Mouse (Mus musculus): ENCODE data around the gene Cip2a.

Cip2a gene

DNA sequence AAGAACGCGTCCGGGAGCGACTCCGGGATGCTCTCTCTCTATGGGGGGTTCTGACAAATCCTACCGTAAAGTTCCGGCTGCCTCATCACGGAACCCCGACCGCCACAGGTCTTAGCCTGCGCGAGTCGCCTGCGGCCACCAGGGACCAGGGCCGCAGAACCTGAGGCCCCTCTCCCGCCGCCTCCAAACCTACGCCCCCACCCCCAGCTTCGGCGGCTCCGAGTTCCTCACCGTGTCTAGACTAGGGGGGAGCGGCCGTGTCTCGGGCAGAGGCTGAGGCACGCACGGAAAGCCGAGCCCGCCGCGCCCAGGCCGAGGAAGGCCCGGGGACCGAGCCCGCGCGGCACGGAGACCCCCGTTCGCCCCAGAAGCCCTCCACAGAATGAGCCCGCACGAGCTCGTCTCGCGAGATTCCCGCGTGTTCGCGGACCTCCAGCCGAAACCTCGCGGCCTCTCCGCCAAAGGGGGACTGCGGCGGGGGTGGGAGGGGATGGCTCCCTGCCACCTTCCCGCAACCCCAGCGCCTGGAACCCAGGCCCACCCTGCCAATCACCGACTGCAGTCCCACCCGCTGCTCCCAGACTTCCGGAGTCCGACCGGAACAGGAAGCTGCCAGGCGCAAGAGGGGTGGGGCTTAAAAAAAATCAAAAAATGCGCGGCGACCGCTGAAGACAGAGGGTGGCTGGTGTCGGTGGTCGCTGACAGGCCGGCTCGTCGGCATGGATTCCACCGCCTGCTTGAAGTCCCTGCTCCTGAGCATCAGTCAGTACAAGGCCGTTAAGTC lies at the start of gene Cip2a, which contains the start of gene Dzip3:
Gene Cip2a (plus strand): TSS at position 627 of the 784 bp plus-strand sequence.
Gene Dzip3 (minus strand): TSS at position 607 of the 784 bp plus-strand sequence.
- peak; percentile 81 to 89 for DNase-seq (ENCODE audit: low spot score in 2 of 2)

DNA sequence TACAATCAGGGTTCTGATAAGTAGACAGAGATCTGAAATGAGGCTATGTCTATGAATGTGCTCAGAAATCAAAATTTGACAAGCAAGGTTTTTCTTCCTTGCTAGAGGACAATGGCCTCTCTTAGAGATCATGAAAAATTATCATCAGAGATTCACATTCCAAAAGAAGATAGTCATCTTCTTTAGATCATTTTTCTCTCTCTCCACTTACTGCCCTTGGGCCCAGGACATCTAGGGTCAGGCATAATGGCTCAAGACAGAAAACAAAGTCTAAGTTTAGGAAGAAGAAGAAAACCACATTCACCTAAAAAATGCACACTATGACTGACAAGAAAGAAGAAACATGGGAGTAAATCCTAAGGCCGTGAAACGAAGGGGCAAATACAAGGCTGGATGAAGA lies 21.0 kb upstream of the Cip2a start:
- DNase-seq (ENCODE audit: low spot score in 2 of 2) = no peak

DNA sequence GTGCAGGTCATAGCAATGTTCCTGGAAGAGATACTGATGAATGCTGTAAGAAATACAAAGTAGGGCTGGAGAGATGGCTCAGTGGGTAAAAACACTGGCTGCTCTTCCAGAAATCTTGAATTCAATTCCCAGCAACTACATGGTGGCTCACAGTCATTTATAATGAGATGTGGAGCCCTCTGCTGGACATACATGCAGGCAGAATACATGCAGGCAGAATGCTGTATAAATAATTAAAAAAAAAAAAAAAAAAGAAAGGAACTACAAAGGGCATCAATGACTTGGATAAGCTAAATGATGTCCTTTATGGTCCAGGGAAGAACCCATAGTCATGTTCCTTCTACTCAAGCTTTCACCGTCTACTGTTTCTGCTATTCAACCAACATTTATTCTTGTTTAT lies 20.4 kb upstream of the Cip2a start:
- DNase-seq (ENCODE audit: low spot score in 2 of 2) = peak in 1 of 2 experiments; percentile 20

DNA sequence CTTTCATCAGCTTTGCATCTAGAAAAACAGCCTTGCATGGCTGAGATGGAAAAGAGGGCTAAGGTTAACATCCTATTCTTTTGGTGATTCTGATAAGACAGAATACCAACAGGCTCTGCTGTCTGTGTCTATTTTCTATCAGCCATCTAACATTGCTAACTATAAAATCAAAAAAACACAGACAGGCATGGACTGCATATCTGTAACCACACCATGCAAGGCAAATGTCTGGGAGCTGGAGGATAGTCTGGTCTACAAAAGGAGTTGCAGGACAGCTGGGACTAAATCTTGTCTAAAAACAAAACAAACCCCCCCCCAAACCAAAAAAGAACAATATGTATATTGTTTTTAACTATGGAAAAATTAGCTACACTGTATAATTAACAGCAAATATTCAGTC lies 14.0 kb upstream of the Cip2a start:
- no peak for DNase-seq (ENCODE audit: low spot score in 2 of 2)

DNA sequence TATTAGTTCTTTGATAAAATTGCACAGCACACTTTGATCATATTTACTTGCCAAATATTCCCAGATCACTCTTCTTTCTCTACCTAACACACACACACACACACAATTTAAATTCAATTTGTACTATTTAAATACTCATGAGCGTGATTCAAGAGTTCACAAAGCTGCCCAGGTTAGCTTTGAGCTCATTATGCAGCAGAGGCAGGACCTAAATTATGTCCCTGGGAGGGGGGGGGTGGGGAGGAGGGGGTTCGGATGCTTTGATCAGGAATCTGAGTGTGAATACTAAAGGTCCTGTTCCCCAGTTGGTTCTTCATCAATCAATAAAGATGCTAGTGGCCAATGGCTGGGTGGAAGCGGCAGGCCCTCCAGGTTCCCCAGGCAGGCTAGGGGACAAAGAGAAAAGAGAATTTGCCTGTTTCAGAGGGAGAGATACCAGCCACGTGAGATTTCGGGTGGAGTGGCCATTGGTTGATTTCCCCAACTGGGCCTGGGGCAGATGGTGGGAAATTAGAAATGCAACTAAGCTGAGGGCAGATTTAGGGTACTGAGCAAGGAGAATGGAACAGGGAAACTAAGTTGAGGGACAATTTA lies 8.9 kb upstream of the Cip2a start:
- no peak for DNase-seq (ENCODE audit: low spot score in 2 of 2)

DNA sequence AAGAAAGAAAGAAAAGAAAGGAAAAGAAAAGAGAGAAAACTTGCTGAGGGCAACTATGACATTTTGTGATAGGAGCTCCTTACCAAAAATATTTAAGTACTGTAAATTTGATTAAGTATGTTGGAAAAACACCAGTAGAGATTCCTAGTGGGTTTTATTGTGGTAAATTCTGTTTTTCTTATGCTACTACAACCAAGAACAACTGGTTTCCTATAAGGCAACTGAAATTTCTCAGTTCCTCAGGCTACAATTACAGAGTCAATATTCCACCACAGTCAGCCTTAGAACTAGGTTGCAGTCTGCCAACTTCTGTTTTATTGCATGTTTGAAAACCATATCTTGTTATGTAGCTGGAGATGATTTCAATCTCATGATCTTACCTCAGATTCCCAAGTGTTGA lies 4.3 kb upstream of the Cip2a start:
- DNase-seq (ENCODE audit: low spot score in 2 of 2) = no peak

DNA sequence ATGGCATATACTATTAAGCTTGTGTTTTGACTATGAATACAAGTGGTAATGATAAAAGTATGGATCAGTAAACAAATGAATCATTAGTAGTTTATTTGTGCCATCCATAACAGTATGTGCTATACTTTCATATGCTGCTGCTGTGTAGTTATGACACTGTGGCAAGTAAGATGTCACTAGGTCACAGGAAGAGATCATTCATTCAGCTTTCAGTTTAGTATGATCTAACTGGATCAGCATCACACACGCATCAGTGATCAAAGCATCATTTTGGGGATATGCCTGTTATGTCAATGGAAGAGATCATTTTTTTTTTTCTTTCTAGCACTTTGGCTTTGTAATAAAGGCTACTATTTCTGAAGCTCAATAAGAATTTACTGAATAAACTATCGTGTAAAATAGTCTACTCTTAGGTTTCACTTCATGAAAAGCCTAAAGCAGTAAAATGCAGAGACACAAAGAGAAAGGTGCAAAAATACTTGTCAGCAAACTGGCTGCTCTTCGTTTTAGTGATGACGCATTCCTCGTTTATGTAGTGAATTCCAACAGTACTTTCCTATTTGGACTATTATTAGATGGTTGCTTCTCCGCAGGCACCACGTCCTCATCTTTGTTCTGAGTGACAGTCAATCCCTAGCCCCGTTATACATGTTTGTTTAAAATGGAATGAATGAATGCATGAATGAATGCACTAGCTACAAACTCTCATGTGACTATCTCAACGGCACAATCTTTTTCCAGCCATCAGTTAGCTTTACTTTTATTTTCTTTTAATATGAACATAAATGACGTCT lies 1.4 kb upstream of the Cip2a start:
- no peak for DNase-seq (ENCODE audit: low spot score in 2 of 2)

DNA sequence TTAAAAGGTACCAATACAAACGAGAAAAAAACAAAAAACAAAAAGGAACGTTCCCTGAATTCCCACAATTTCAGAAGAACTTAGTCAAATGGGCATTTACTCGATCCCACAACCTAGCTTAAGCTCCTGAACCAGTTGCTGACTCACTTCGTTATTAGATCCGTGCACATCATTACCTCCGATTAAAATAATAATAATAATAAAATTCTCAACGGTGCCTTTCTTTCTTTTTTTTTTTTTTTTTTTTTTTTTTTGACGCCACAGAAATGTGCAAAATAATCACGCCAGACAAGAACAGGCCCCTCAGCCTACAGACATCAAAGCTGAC lies 790 bp upstream of the Cip2a start:
- no peak for DNase-seq (ENCODE audit: low spot score in 2 of 2)

DNA sequence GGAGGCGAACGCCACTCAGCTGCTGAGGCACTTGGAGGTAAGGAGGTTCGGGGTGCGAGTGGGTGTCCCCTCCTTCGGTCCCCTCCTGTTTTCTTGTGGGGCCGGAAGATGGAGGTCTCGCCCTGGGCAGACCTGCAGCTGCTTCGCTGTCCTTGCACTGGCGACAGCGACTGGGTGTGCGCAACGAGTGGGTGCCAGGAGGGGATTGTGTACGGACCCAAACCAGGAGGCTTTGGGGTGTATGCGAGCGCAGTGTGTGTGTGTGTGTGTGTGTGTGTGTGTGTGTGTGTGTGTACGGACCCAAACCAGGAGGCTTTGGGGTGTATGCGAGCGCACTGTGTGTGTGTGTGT lies 333 bp downstream of the Cip2a start:
- no peak for DNase-seq (ENCODE audit: low spot score in 2 of 2)

DNA sequence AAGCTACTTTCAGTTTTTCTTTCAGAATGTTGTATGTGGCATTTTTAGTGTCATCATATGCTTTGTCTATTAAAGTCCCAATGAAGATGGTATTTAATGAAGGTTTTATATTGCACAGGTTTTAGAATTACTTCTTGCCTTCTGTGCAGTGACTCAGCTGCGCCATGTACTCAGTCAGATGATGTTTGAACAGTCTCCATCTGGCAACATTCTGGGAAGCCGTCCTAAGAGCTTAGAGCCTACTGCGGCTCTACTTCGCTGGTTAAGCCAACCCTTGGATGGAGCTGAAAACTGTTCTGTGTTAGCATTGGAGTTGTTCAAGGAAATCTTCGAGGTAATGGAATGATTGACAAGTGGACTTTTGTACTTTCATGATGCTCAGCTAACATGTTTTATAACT lies 10.2 kb downstream of the Cip2a start:
- no peak for DNase-seq (ENCODE audit: low spot score in 2 of 2)

DNA sequence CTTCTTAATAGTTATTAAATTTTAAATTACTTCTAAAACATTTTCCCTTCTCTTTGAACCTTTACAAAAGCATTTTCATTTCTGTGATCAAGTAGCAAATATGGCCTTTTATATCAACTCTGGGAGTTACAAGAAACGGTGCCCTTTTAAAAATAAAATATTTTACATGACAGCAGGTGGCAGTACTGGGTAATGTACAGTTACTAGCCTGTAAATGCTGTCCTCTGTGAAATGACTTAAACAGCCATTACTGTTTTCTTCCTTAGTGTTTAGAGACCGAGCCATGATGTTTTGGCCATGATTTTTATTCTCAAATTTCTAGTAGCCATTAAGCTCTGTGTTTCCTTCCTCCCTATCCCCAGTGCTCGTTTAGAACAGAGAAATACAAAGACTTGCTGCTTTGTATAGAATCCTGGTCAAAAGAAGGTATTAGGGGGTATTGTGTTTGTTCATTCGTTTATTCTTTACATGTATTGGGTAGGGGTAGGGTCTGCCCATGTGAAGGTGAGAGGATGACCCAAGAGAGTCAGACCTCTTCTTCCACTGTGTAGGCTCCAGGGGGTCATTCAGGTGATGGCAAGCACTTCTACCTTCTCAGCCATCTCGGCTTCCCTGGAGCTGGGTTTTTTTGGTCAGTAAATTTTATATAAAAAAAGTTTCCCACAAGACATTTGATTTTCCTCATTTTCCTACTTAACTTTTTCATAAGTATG lies 22.8 kb downstream of the Cip2a start:
- no peak for DNase-seq (ENCODE audit: low spot score in 2 of 2)

DNA sequence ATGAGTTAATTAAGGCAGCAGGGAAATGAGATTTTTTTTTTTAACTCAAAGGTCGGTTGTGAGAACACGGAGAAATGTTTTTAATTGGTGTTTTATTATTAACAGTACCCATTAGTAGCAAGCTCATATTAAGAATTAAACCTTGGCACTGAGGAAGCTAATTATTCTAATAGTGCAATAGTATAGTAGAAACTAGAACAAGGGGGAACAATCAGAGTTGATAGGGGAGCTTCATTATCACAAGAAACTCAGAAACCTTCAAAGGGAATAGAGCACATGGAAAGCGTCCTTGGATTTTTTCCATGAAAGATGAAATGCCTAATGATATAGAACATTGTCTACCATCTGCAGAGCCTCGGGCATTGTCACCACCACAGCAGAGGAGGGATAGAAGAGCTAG lies 41.9 kb downstream of the Cip2a start:
- DNase-seq (ENCODE audit: low spot score in 2 of 2) = no peak

DNA sequence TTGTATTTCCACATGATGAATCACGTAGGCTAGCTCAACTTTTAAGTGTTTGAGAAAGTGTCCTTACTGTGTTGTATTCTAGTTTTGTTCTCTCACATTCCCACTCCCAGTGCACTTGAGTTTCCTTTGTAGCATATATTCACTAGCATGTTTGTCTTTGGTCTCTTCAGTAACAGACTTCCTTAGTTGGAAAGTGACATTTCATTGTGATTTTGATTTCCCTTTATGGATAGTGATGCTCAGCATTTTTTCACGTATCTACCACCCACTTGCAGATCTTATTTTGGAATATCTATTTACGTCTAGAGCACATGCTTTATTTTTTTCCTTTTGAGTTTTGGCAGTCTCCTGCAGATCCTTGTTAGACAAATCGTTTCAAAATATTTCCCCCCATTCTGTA lies 43.8 kb downstream of the Cip2a start:
- DNase-seq (ENCODE audit: low spot score in 2 of 2) = no peak

DNA sequence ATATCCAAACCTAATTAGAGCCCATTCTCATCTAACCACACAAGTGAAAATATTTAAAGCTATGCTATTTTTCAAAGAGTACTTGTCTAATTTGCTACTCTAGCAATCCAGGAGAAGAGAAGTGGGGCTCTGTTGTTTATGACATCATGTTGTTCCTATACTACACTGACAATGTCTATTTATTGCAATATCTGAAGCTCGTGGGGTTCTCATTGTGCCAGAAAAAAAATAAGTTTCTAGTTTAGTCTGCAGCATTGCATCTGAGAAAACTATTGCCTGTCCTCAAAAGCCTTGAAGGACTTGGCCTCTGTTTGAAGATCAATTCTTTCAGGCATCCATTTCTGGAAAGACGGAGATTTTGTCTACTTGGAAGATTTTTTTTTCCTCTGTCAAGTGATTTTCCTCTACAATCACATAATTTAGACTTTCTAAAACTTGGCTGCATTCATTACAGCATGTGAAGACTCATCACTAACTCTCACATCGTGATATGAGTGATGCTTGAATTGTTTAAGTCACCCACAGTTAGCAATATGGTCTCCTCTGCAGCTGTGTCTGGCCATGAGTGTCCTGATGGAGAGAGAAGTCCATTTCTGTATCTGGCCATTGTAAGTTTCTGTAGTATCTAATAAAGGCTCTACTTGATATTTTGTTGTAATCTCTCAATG lies 46.7 kb downstream of the Cip2a start:
- DNase-seq (ENCODE audit: low spot score in 2 of 2) = no peak

DNA sequence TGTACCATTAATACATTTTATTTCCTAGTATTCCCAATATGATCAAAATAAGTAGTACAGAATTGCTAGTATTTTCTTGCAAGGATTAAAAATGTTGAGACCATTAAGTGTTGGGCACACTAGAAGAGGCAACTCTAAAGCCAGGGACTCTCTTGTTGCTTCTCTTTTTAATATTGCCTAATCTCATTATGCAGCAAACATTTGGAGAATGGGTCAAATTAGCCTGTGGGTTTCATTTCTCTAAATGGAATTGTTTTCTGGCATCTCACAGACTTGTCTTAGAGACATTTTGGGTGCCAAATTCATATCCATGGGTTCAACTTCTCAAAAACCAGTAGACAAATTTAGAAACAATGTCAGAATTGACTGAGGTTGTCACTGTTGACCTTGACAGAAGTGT lies 55.2 kb downstream of the Cip2a start:
- no peak for DNase-seq (ENCODE audit: low spot score in 2 of 2)

DNA sequence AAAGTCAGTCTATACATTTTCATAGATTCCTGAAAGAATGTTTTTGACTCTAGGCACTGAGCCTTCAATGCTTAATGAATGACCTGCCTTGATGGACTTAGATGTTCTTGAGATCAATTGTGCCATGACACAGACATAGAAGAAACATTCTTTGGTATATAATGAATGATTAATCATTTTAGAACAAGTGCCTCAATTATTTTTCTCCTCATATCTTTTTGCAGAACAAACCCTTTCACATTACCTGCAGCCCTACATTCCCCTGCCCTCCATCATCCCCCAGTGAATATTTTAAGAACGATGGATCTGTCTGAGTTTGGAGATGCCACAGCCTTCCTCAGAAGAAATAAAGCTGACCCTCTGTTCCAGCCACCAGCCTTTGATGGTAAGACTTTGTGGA lies 63.2 kb downstream of the Cip2a start, which contains the start of gene Myh15:
Gene Myh15 (plus strand): TSS at position 301 of the 400 bp plus-strand sequence.
- DNase-seq (ENCODE audit: low spot score in 2 of 2) = no peak
